Mouse (Mus musculus) heart, postnatal 4 days (tissue): ENCODE measurements around the gene Ankrd34b. TPM values are rescaled to one million over a fixed set of nuclear protein-coding genes. Genes with fewer than 3 reads are reported as not detected.

ENCODE experiments used
- DNase-seq: peaks from one replicate; pipeline ENCODE4 v3.0.0; 2021
- total RNA-seq, 2 experiments: library from RNA; stranded (reverse); gene quantifications; 2 replicates each; pipeline ENCODE4 v1.2.3; 2021

Gene Ankrd34b
- total RNA-seq, result under 1 TPM; 0.07 to 0.19 TPM

- peak; percentile 26 for DNase-seq
Observed at GRCm38 (mm10) chr13:92425758-92426264, at the start of gene Ankrd34b. Gene Ankrd34b (plus strand): TSS chr13:92425896.

GRCm38 (mm10) chr13:92387367-92387766 is 38.3 kb upstream of the Ankrd34b start:
- no peak for DNase-seq

- no peak for DNase-seq
Observed at GRCm38 (mm10) chr13:92393047-92393661, 32.5 kb upstream of the Ankrd34b start.

- no peak for DNase-seq
Observed at GRCm38 (mm10) chr13:92398491-92399384, 27.0 kb upstream of the Ankrd34b start.

GRCm38 (mm10) chr13:92402063-92402462 is 23.6 kb upstream of the Ankrd34b start:
- DNase-seq, result no peak

GRCm38 (mm10) chr13:92403496-92403895 is 22.2 kb upstream of the Ankrd34b start:
- DNase-seq, result no peak

- no peak for DNase-seq
Observed at GRCm38 (mm10) chr13:92410486-92410885, 15.2 kb upstream of the Ankrd34b start.

GRCm38 (mm10) chr13:92419630-92420029 is 6.1 kb upstream of the Ankrd34b start:
- DNase-seq, result no peak

GRCm38 (mm10) chr13:92423711-92424110 is 2.0 kb upstream of the Ankrd34b start:
- no peak for DNase-seq

- peak; percentile 22 for DNase-seq
Observed at GRCm38 (mm10) chr13:92426294-92427051, 777 bp downstream of the Ankrd34b start.

- peak; percentile 9 for DNase-seq
Observed at GRCm38 (mm10) chr13:92427351-92427855, 1.7 kb downstream of the Ankrd34b start.

GRCm38 (mm10) chr13:92438656-92439055 is 13.0 kb downstream of the Ankrd34b start:
- DNase-seq, result no peak

GRCm38 (mm10) chr13:92440286-92440685 is 14.6 kb downstream of the Ankrd34b start:
- DNase-seq, result no peak

GRCm38 (mm10) chr13:92446872-92447271 is 21.2 kb downstream of the Ankrd34b start:
- DNase-seq, result no peak

GRCm38 (mm10) chr13:92464698-92465097 is 39.0 kb downstream of the Ankrd34b start:
- DNase-seq, result no peak

- no peak for DNase-seq
Observed at GRCm38 (mm10) chr13:92467891-92468290, 42.2 kb downstream of the Ankrd34b start.

- no peak for DNase-seq
Observed at GRCm38 (mm10) chr13:92469381-92469780, 43.7 kb downstream of the Ankrd34b start.

GRCm38 (mm10) chr13:92470151-92470550 is 44.5 kb downstream of the Ankrd34b start:
- no peak for DNase-seq

GRCm38 (mm10) chr13:92483348-92483747 is 57.7 kb downstream of the Ankrd34b start:
- peak; percentile 62 for DNase-seq

- DNase-seq, result peak; percentile 90
Observed at GRCm38 (mm10) chr13:92483852-92484463, 58.3 kb downstream of the Ankrd34b start, which contains the start of gene Fam151b. Gene Fam151b (minus strand): TSS chr13:92484015.

- peak; percentile 35 for DNase-seq
Observed at GRCm38 (mm10) chr13:92490817-92491216, 65.1 kb downstream of the Ankrd34b start.
